Mouse (Mus musculus) intestine, embryonic 15.5 days (tissue): ENCODE measurements around the gene Stxbp3. TPM values are rescaled to one million over a fixed set of nuclear protein-coding genes. Genes with fewer than 3 reads are reported as not detected.
A peak's percentile ranks its signal among the peaks of the same experiment; 100 is the strongest.
"Not testable (repeated sequence)": the region's sequence is repeated elsewhere in the genome, so short reads cannot be mapped to it uniquely, and the experiment has no call there.

ENCODE experiments used
- ATAC-seq: fragments of 200-750 bp; cut with Nextera tagmentation; 2 replicates; pipeline ENCODE4 v1.8.0; 2017; ENCODE audit warnings: moderate TSS enrichment, moderate library complexity
- H3K27ac ChIP-seq: fragments of 300-500 bp; sonication (generic); 2 replicates; pipeline ENCODE4 v1.5.1; 2015; ENCODE audit warnings: mild to moderate bottlenecking, inconsistent platforms
- H3K27me3 ChIP-seq: fragments of 300-500 bp; sonication (generic); replicated peaks from 2 replicates; pipeline ENCODE4 v1.6.1; 2015; ENCODE audit warnings: inconsistent platforms
- H3K36me3 ChIP-seq: fragments of 300-500 bp; sonication (generic); 2 replicates; pipeline ENCODE4 v1.6.1; 2015; ENCODE audit warnings: inconsistent platforms
- H3K4me1 ChIP-seq: fragments of 300-500 bp; sonication (generic); replicated peaks from 2 replicates; pipeline ENCODE4 v1.6.1; 2015; ENCODE audit warnings: inconsistent platforms
- H3K4me2 ChIP-seq: fragments of 300-500 bp; sonication (generic); replicated peaks from 2 replicates; pipeline ENCODE4 v1.6.1; 2015; ENCODE audit warnings: mild to moderate bottlenecking, inconsistent platforms
- H3K4me3 ChIP-seq: fragments of 300-500 bp; sonication (generic); replicated peaks from 2 replicates; pipeline ENCODE4 v1.5.1; 2015; ENCODE audit warnings: inconsistent platforms
- H3K9ac ChIP-seq: fragments of 300-500 bp; sonication (generic); 2 replicates; pipeline ENCODE4 v1.6.1; 2015; ENCODE audit warnings: inconsistent platforms
- H3K9me3 ChIP-seq: fragments of 300-500 bp; sonication (generic); 2 replicates; pipeline ENCODE4 v1.6.1; 2016; ENCODE audit warnings: inconsistent platforms
- WGBS: fragments of 180-500 bp; shearing (Covaris S2); methylation state at CpG from one replicate; pipeline ENCODE4 v1.1.7; 2015; 5-methylcytosine and 5-hydroxymethylcytosine counted together
- polyA plus RNA-seq: library from polyadenylated mRNA; unstranded; fragments of >200 nt; fragmentation: Nextera tagmentation; extraction: Ambion mirVana; gene quantifications from 2 replicates; pipeline ENCODE4 v1.2.1, GENCODE M21; 2015

The Stxbp3 gene
- polyA plus RNA-seq, 1 experiment from 2014 or later: 46.0 TPM

DNA sequence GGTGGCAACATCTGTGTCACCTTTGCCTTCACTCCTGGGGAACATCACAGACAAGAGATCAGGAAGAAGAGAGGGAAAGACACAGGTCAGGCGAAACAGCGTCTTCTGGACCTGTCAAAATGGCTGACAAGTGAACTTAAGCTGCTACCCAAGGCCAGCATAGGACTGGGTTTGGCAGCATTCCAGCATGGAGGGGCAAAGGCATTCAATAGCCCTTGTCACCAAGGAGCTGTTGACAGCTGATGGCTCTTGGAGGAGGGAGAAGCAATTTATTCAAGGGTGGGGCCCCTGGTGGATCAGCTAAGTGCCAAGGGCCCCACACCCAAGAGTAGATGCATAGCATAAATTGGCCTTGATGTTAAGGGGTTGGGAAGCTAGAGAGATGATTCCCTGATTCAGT is 38.8 kb upstream of the Stxbp3 start:
- Histone ChIP-seq H3K27me3 (no peaks in the 10 kb centered on the region), H3K36me3 (no peaks in the 10 kb centered on the region), H3K27ac (no peak overlapping the region), H3K4me3 (no peak overlapping the region), H3K4me1 (peaks cover 12% of the 10 kb centered on the region; the same call in 1 of the 2 replicates), H3K9ac (no peak overlapping the region), H3K9me3 (no peaks in the 10 kb centered on the region), H3K4me2 (no peak overlapping the region)
- ATAC-seq: peak; percentile 44; the same call in 1 of the 2 replicates
- 61% methylated on average over 2 of the region's 2 CpGs for WGBS

DNA sequence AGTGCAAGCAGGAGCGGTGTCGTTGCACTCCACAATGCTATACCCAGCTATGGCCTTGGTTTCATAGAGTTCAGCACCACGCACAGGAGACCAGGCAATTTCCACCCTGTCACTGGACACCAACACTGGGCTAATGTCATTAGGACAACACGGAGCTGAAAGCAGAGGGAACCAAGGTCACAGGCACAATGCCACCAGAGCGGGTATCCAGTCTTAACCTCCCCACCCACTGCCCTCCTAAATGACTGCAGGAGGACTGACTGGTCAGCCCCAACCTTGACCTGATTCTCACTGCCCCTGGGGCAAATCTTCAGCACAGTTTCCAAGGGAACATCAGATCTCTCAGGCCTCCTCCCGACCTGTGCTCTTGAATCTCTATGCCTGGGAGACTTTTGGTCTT is 30.3 kb upstream of the Stxbp3 start:
- Histone ChIP-seq H3K9ac (no peak overlapping the region), H3K27ac (no peak overlapping the region), H3K4me3 (no peak overlapping the region), H3K27me3 (no peaks in the 10 kb centered on the region), H3K4me2 (no peak overlapping the region), H3K36me3 (no peaks in the 10 kb centered on the region), H3K4me1 (no peaks in the 10 kb centered on the region), H3K9me3 (no peaks in the 10 kb centered on the region)
- no peak for ATAC-seq
- 83% methylated on average over 6 of the region's 6 CpGs for WGBS

DNA sequence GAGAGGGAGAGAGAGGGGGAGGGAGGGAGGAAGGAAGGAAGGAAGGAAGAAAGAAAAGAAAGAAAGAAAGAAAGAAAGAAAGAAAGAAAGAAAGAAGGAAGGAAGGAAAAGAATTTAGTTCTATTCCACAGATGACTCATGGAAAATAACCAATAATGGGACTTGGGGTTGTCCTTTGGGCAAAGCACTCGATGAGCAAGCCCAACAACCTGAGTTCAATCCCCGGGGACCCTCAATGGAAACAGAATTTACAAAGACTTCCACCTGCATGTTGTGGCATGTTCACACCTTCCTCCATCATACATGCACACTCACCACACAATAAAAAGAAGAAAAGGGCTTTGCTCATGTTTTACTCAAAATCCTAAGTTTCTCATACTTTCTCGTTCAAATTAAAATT is 27.1 kb upstream of the Stxbp3 start:
- H3K9me3 ChIP-seq: no peaks in the 10 kb centered on the region
- 95% methylated on average over 3 of the region's 3 CpGs for WGBS
- no peak for ATAC-seq
- no peak overlapping the region for H3K27ac ChIP-seq
- H3K27me3 ChIP-seq: no peaks in the 10 kb centered on the region
- H3K36me3 ChIP-seq: no peaks in the 10 kb centered on the region
- no peaks in the 10 kb centered on the region for H3K4me1 ChIP-seq
- H3K4me2 ChIP-seq: no peak overlapping the region
- H3K9ac ChIP-seq: no peak overlapping the region
- H3K4me3 ChIP-seq: no peak overlapping the region

DNA sequence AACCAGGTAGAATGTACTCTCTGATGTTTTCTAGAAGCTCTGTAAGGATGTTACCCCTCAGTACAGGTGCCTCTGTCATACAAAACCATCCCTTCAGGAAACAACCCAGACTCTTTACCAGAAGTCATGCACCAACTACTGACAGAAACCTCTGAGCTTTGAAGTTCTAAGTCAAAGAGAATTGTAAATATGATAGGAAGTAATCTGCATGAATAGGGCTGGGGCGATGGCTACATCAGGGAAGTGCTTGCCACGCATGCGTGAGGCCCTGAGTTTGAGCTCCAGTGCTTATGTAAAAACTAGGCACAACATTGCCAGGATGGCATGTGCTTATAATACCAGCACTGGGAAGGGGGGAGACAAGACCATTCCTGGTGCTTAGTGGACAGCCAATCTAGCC is 25.4 kb upstream of the Stxbp3 start:
- WGBS: 88% methylated on average over 3 of the region's 3 CpGs
- Histone ChIP-seq H3K9me3 (no peaks in the 10 kb centered on the region), H3K4me2 (no peak overlapping the region), H3K27ac (no peak overlapping the region), H3K27me3 (no peaks in the 10 kb centered on the region), H3K36me3 (no peaks in the 10 kb centered on the region), H3K4me3 (no peak overlapping the region), H3K4me1 (no peaks in the 10 kb centered on the region), H3K9ac (no peak overlapping the region)
- no peak for ATAC-seq

DNA sequence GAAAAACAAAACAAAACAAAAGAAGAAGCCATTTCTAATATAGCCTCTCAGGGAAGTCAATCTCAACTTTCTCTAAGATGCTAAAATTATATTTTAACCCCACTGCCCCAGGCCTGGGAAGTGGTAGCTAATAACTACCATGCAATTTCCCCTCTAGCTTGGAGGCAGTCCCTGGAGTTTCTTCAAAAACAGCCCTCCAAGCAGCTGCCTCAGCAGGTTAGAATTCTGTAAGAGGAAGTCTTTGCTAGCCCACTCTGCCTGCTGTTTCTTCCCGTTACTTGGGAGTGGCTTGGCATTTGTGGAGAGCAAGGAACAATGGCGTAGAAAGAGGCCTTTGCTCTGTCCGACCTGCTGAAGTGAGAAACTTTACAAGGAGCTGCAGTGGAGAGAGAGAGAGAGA is 24.8 kb upstream of the Stxbp3 start:
- no peak overlapping the region for H3K9ac ChIP-seq
- no peak for ATAC-seq
- H3K27ac ChIP-seq: no peak overlapping the region
- H3K36me3 ChIP-seq: no peaks in the 10 kb centered on the region
- 47% methylated on average over 3 of the region's 3 CpGs for WGBS
- no peaks in the 10 kb centered on the region for H3K4me1 ChIP-seq
- H3K27me3 ChIP-seq: no peaks in the 10 kb centered on the region
- no peak overlapping the region for H3K4me3 ChIP-seq
- H3K4me2 ChIP-seq: no peak overlapping the region
- no peaks in the 10 kb centered on the region for H3K9me3 ChIP-seq

DNA sequence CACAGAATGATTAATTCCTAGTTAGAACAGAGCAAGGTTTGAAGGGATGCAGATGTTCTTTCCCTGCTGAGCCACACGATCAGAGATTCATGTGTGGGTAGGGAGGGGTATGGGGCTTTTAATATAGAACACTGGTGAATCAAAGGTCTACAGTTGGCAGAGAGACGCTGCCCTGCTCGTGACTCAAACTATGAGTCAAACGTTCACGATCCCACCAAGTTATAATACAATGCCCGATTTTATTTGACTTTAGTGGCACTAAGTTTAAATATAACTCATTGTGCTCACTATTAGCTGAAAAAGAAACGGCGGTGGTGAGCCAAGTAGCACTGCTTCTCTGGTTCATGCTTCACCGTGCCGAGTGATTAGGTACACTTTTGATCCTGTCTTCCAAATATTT is 22.8 kb upstream of the Stxbp3 start:
- no peak for ATAC-seq
- H3K4me3 ChIP-seq: no peak overlapping the region
- 67% methylated on average over 10 of the region's 10 CpGs for WGBS
- no peak overlapping the region for H3K4me2 ChIP-seq
- H3K4me1 ChIP-seq: no peaks in the 10 kb centered on the region
- H3K36me3 ChIP-seq: no peaks in the 10 kb centered on the region
- no peaks in the 10 kb centered on the region for H3K9me3 ChIP-seq
- no peak overlapping the region for H3K27ac ChIP-seq
- no peaks in the 10 kb centered on the region for H3K27me3 ChIP-seq
- H3K9ac ChIP-seq: no peak overlapping the region

DNA sequence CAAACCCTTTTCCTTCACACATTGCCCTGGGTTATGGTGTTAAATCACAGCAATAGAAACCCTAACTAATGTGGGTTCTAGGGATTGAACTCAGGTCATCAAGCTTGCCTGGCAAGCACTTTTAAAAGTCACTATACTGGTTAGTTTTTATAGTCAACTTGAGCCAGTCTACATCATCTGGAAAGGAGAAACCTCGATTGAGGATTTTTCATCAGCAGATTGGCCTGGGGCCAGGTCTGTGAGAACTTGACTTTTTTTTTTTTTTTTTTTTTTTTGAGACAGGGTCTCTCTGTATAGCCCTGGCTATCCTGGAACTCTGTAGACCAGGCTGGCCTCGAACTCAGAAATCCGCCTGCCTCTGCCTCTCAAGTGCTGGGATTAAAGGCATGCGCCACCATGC is 22.0 kb upstream of the Stxbp3 start:
- ATAC-seq: not testable (repeated sequence)

DNA sequence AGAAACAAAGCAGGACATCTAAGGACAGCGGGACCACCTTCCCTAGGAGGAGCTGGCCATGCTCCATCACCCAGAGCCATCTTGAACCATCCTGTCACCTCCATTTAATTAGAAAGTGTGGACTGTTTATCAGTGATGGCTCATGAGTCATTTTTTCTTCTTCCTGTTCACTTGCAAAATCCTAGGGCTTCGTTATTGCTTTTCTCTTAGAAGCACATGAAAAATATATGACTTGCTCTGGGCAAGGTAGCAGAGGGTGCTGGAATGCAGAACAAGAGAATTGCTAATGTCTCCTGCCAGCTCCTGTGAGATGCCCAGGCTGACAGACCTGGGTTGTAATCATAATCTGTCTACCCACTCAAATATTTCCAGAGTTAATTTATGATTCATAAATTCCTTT is 20.5 kb upstream of the Stxbp3 start:
- Histone ChIP-seq H3K36me3 (no peaks in the 10 kb centered on the region), H3K27me3 (no peaks in the 10 kb centered on the region), H3K9ac (no peak overlapping the region), H3K4me3 (no peak overlapping the region), H3K4me1 (no peaks in the 10 kb centered on the region; the same call in 1 of the 2 replicates), H3K4me2 (no peak overlapping the region), H3K27ac (no peak overlapping the region), H3K9me3 (no peaks in the 10 kb centered on the region)
- 77% methylated on average over 2 of the region's 2 CpGs for WGBS
- ATAC-seq: no peak

More for the DNA sequence above, 22.0 kb upstream of the Stxbp3 start:
- not testable (repeated sequence) for H3K4me2 ChIP-seq, H3K9me3 ChIP-seq, H3K4me1 ChIP-seq, H3K27ac ChIP-seq, H3K27me3 ChIP-seq, H3K36me3 ChIP-seq, H3K9ac ChIP-seq, H3K4me3 ChIP-seq
- 81% methylated on average over 4 of the region's 4 CpGs for WGBS

DNA sequence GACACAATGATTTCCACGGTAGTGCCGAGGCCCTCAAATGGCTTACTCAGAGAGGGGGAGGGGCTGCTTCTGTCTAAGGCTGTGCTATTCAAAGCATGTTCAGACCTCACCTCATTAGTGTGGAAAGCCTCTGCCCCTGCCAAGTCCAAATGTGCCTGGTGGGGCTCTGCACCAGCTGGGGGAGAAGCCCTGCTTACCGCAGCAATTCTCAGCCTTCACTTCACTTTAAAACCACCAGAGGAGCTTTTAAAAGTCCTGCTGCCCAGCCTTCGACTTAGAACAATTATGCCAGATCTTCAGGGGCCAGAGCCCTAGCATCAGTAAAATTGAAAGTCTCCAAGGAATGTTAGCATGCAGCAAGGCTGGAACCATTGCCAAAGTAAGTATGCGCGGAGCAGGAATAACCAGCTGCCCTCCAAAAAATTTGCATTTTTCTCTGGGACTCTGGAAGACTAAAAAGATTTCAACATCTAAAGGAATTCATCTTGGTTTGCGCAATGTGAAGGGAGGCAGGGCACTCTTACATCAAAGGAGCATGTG is 18.0 kb upstream of the Stxbp3 start:
- no peak overlapping the region for H3K4me2 ChIP-seq
- WGBS: 41% methylated on average over 7 of the region's 7 CpGs

DNA sequence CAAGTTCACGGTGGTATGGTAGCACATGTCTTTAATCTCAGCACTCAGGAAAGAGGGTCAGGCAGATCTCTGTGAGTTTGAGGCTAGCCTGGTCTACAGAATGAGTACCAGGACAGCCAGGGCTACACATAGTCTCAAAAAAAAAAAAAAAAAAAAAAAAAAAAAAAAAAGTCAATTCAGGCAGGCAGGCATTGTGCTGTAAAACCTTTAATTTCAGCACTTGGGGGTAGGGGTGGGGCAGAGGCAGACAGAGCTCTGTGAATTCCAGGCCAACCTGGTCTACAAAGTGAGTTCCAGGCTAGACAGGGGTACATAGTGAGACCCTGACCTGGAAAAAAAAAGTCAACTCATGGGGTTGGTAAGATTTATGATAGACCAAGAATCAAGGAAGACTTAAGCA is 17.4 kb upstream of the Stxbp3 start:
- no peak for ATAC-seq
- Histone ChIP-seq H3K27ac (0 out of 2 replicates have a peak overlapping the region, but pooled peaks have one; percentile 45), H3K4me2 (no peak overlapping the region), H3K9me3 (no peaks in the 10 kb centered on the region), H3K36me3 (no peaks in the 10 kb centered on the region), H3K27me3 (no peaks in the 10 kb centered on the region), H3K9ac (no peak overlapping the region), H3K4me1 (peaks cover 6% of the 10 kb centered on the region; the same call in 1 of the 2 replicates), H3K4me3 (no peak overlapping the region)
- 95% methylated on average over 1 of the region's 1 CpGs for WGBS

More for the DNA sequence above, 18.0 kb upstream of the Stxbp3 start:
- no peak overlapping the region for H3K9ac ChIP-seq
- no peak overlapping the region for H3K4me3 ChIP-seq
- ATAC-seq: peak; percentile 63
- H3K27ac ChIP-seq: peak overlapping the region; percentile 45
- H3K4me1 ChIP-seq: peaks cover 6% of the 10 kb centered on the region; the same call in 1 of the 2 replicates
- no peaks in the 10 kb centered on the region for H3K27me3 ChIP-seq
- H3K9me3 ChIP-seq: no peaks in the 10 kb centered on the region
- no peaks in the 10 kb centered on the region for H3K36me3 ChIP-seq

DNA sequence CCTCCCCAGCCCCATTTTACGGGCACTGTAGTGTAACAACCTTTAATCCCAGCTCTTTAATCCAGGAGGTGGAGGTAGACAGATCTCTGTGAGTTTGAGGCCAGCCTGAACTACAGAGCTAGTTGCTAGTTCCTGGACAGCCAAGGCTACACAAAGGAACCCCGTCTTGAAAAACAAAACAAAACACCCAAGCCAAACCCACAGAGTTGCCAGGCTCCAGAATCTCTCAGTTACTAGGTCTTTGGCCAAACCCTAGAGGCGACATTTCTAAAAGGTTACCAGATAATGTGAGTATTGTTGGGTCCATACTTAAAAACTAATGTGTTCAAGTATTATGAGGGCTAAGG is 16.8 kb upstream of the Stxbp3 start:
- Histone ChIP-seq H3K27ac (no peak overlapping the region), H3K4me3 (no peak overlapping the region), H3K4me1 (peaks cover 9% of the 10 kb centered on the region; the same call in 1 of the 2 replicates), H3K9ac (no peak overlapping the region), H3K9me3 (no peaks in the 10 kb centered on the region), H3K27me3 (no peaks in the 10 kb centered on the region), H3K36me3 (no peaks in the 10 kb centered on the region), H3K4me2 (no peak overlapping the region)
- WGBS: 40% methylated on average over 3 of the region's 3 CpGs
- ATAC-seq: no peak

DNA sequence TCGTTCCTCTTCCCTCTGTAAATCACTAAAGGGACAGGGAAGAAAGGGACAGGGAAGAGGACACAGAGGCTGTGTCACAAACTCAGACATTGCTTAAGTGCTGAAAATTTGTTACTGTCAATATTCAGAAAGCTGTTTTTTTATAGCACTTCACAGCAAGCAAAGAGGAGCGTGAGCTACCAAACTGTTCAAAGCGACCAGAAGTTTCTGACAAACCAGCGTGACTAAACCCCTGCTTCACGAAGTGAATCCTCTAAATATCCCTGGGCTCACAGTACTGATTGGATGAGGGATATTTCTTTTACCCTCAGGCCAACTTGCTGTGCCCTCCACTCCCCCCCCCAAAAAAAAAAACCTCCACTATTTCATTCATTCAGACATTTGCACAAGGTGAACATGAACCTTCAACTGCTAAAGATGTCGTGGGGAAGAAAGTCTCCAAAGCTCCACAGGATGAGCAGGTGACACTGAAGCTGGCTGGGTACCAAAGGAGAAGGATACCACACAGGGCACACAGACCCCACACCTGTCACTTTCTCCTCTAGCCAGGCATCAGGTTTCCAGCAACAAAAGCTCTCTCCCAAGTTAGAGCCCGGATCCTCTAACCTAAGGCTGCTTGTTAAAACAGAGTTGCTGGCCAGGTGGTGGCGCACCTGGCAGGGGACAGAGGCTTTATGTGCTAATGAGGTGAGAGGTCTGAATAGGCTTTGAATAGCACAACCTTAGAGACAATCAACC is 16.2 kb upstream of the Stxbp3 start:
- ATAC-seq: peak; percentile 58
- WGBS: 57% methylated on average over 8 of the region's 8 CpGs
- no peaks in the 10 kb centered on the region for H3K36me3 ChIP-seq
- H3K4me1 ChIP-seq: peaks cover 13% of the 10 kb centered on the region; the same call in 1 of the 2 replicates
- H3K9me3 ChIP-seq: no peaks in the 10 kb centered on the region
- no peaks in the 10 kb centered on the region for H3K27me3 ChIP-seq
- no peak overlapping the region for H3K9ac ChIP-seq
- no peak overlapping the region for H3K27ac ChIP-seq
- H3K4me2 ChIP-seq: no peak overlapping the region
- no peak overlapping the region for H3K4me3 ChIP-seq

DNA sequence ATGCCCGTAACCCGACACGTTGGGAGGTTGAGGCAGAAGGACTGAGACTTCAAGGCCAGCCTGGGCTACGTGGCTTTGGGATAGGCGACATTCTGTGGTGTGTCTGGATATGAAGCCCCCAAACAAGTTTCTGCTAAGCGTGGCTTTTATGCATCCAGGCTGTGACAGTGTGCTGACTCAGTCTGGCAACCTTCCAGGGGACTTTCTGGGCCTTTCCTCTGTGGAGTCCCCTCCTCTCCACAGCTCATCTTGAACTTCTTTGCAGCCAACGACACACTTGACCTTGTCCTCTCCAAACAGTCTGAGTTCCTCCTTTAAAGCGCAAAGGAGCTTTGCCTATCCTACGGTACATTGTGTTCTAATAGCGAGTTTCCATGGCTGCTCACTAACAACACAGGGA is 15.5 kb upstream of the Stxbp3 start:
- no peak for ATAC-seq

More for the DNA sequence above, 15.5 kb upstream of the Stxbp3 start:
- Histone ChIP-seq H3K4me2 (no peak overlapping the region), H3K9ac (no peak overlapping the region), H3K27ac (no peak overlapping the region), H3K4me3 (no peak overlapping the region), H3K27me3 (no peaks in the 10 kb centered on the region), H3K9me3 (no peaks in the 10 kb centered on the region), H3K4me1 (peaks cover 13% of the 10 kb centered on the region; the same call in 1 of the 2 replicates), H3K36me3 (no peaks in the 10 kb centered on the region)
- 59% methylated on average over 10 of the region's 10 CpGs for WGBS
